Mouse (Mus musculus): ENCODE data around the gene 1700021F07Rik. TPM values are rescaled to one million over a fixed set of nuclear protein-coding genes. Genes with fewer than 3 reads are reported as not detected.

The 1700021F07Rik gene
- polyA plus RNA-seq (2015; fragmentation: Nextera tagmentation; extraction: Ambion mirVana), result not detected in 2 replicates

GRCm38 (mm10) chr2:173522376-173522775, at the start of gene 1700021F07Rik:
Gene 1700021F07Rik (plus strand): TSS chr2:173522586.
- no peak for ATAC-seq (ENCODE audit: low read depth)
- Histone ChIP-seq H3K27ac (replicated peaks) (no peak within 1 kb of the TSS), H3K27me3 (no peaks in the 10 kb centered on the region)

GRCm38 (mm10) chr2:173473233-173473632, 49.2 kb upstream of the 1700021F07Rik start:
- H3K4me2 ChIP-seq, result no peak overlapping the region

More at GRCm38 (mm10) chr2:173522376-173522775, at the start of gene 1700021F07Rik:
- no peak within 1 kb of the TSS for H3K4me3 ChIP-seq
- H3K9me3 ChIP-seq, result no peaks in the 10 kb centered on the region
- H3K36me3 ChIP-seq, result no peaks in the 10 kb centered on the region
- H3K4me1 ChIP-seq (replicated peaks), result 0 out of 2 replicates have a peak, but pooled peaks cover under 1% of the 10 kb centered on the region
- no peak within 1 kb of the TSS for H3K4me2 ChIP-seq
- WGBS, result 92% methylated on average over 18 of the region's 18 CpGs
- H3K9ac ChIP-seq, result no peak within 1 kb of the TSS

GRCm38 (mm10) chr2:173479050-173479449, 43.3 kb upstream of the 1700021F07Rik start:
- 91% methylated on average over 12 of the region's 12 CpGs for WGBS
- Histone ChIP-seq H3K36me3 (no peaks in the 10 kb centered on the region), H3K27ac (replicated peaks) (no peak overlapping the region), H3K9ac (no peak overlapping the region), H3K9me3 (no peaks in the 10 kb centered on the region), H3K4me1 (replicated peaks) (no peaks in the 10 kb centered on the region), H3K4me3 (no peak overlapping the region), H3K4me2 (no peak overlapping the region), H3K27me3 (no peaks in the 10 kb centered on the region)
- ATAC-seq (ENCODE audit: low read depth), result no peak

More at GRCm38 (mm10) chr2:173473233-173473632, 49.2 kb upstream of the 1700021F07Rik start:
- Histone ChIP-seq H3K4me1 (replicated peaks) (no peaks in the 10 kb centered on the region; the same call in 1 of the 2 replicates), H3K9ac (no peak overlapping the region), H3K4me3 (no peak overlapping the region), H3K27ac (replicated peaks) (no peak overlapping the region), H3K9me3 (no peaks in the 10 kb centered on the region), H3K27me3 (no peaks in the 10 kb centered on the region), H3K36me3 (no peaks in the 10 kb centered on the region)
- 42% methylated on average over 11 of the region's 11 CpGs for WGBS
- ATAC-seq (ENCODE audit: low read depth), result no peak; the same call in 1 of the 2 replicates

- Histone ChIP-seq H3K4me3 (no peak overlapping the region), H3K27ac (replicated peaks) (no peak overlapping the region), H3K4me2 (no peak overlapping the region), H3K9ac (no peak overlapping the region), H3K36me3 (no peaks in the 10 kb centered on the region), H3K9me3 (no peaks in the 10 kb centered on the region), H3K27me3 (no peaks in the 10 kb centered on the region), H3K4me1 (replicated peaks) (no peaks in the 10 kb centered on the region)
- no peak for ATAC-seq (ENCODE audit: low read depth)
- WGBS, result 88% methylated on average over 4 of the region's 4 CpGs
These were observed 37.9 kb upstream of the 1700021F07Rik start for GRCm38 (mm10) chr2:173484486-173484885.

- Histone ChIP-seq H3K27me3 (no peaks in the 10 kb centered on the region), H3K9me3 (no peaks in the 10 kb centered on the region), H3K4me2 (no peak overlapping the region), H3K36me3 (no peaks in the 10 kb centered on the region), H3K4me1 (replicated peaks) (no peaks in the 10 kb centered on the region), H3K9ac (no peak overlapping the region), H3K27ac (replicated peaks) (no peak overlapping the region), H3K4me3 (no peak overlapping the region)
- no peak for ATAC-seq (ENCODE audit: low read depth)
- 95% methylated on average over 2 of the region's 2 CpGs for WGBS
These were observed 22.8 kb upstream of the 1700021F07Rik start for GRCm38 (mm10) chr2:173499612-173500011.

GRCm38 (mm10) chr2:173513977-173514376, 8.4 kb upstream of the 1700021F07Rik start:
- Histone ChIP-seq H3K4me1 (replicated peaks) (0 out of 2 replicates have a peak, but pooled peaks cover 7% of the 10 kb centered on the region), H3K9me3 (peaks cover 3% of the 10 kb centered on the region; the same call in 1 of the 2 replicates), H3K9ac (no peak overlapping the region), H3K36me3 (no peaks in the 10 kb centered on the region), H3K27ac (replicated peaks) (no peak overlapping the region), H3K4me2 (no peak overlapping the region), H3K27me3 (no peaks in the 10 kb centered on the region), H3K4me3 (no peak overlapping the region)
- ATAC-seq (ENCODE audit: low read depth), result no peak
- WGBS, result 80% methylated on average over 6 of the region's 6 CpGs

GRCm38 (mm10) chr2:173515186-173515585, 7.2 kb upstream of the 1700021F07Rik start:
- 0 out of 2 replicates have a peak, but pooled peaks cover 7% of the 10 kb centered on the region for H3K4me1 ChIP-seq (replicated peaks)
- H3K27me3 ChIP-seq, result no peaks in the 10 kb centered on the region
- H3K9ac ChIP-seq, result no peak overlapping the region
- no peak overlapping the region for H3K4me2 ChIP-seq
- 60% methylated on average over 6 of the region's 6 CpGs for WGBS
- peaks cover 3% of the 10 kb centered on the region; the same call in 1 of the 2 replicates for H3K9me3 ChIP-seq
- no peak for ATAC-seq (ENCODE audit: low read depth)
- no peaks in the 10 kb centered on the region for H3K36me3 ChIP-seq
- no peak overlapping the region for H3K4me3 ChIP-seq
- no peak overlapping the region for H3K27ac ChIP-seq (replicated peaks)

GRCm38 (mm10) chr2:173516150-173516855, 6.1 kb upstream of the 1700021F07Rik start:
- no peaks in the 10 kb centered on the region for H3K9me3 ChIP-seq
- H3K4me1 ChIP-seq (replicated peaks), result 0 out of 2 replicates have a peak, but pooled peaks cover 7% of the 10 kb centered on the region
- no peaks in the 10 kb centered on the region for H3K36me3 ChIP-seq
- H3K27me3 ChIP-seq, result no peaks in the 10 kb centered on the region
- H3K9ac ChIP-seq, result no peak overlapping the region
- no peak overlapping the region for H3K4me3 ChIP-seq
- no peak overlapping the region for H3K4me2 ChIP-seq
- WGBS, result 82% methylated on average over 25 of the region's 25 CpGs
- no peak for ATAC-seq (ENCODE audit: low read depth)
- H3K27ac ChIP-seq (replicated peaks), result no peak overlapping the region

- WGBS, result 80% methylated on average over 3 of the region's 3 CpGs
- no peak for ATAC-seq (ENCODE audit: low read depth)
- Histone ChIP-seq H3K27ac (replicated peaks) (no peak overlapping the region), H3K27me3 (no peaks in the 10 kb centered on the region; the same call in 1 of the 2 replicates), H3K4me1 (replicated peaks) (peaks cover 10% of the 10 kb centered on the region; the same call in 1 of the 2 replicates), H3K9me3 (no peaks in the 10 kb centered on the region), H3K4me3 (no peak overlapping the region), H3K4me2 (no peak overlapping the region), H3K9ac (no peak overlapping the region), H3K36me3 (no peaks in the 10 kb centered on the region)
These were observed 6.1 kb downstream of the 1700021F07Rik start for GRCm38 (mm10) chr2:173528493-173528892.

- Histone ChIP-seq H3K4me3 (no peak overlapping the region), H3K27ac (replicated peaks) (no peak overlapping the region), H3K4me1 (replicated peaks) (peaks cover 8% of the 10 kb centered on the region; the same call in 1 of the 2 replicates), H3K9ac (no peak overlapping the region), H3K9me3 (no peaks in the 10 kb centered on the region), H3K36me3 (no peaks in the 10 kb centered on the region), H3K4me2 (no peak overlapping the region), H3K27me3 (no peaks in the 10 kb centered on the region; the same call in 1 of the 2 replicates)
- ATAC-seq (ENCODE audit: low read depth), result no peak
- WGBS, result 59% methylated on average over 15 of the region's 15 CpGs
These were observed 10.5 kb downstream of the 1700021F07Rik start for GRCm38 (mm10) chr2:173532711-173533462.

GRCm38 (mm10) chr2:173534581-173534980, 12.2 kb downstream of the 1700021F07Rik start:
- no peak overlapping the region for H3K27ac ChIP-seq (replicated peaks)
- ATAC-seq (ENCODE audit: low read depth), result no peak
- H3K4me2 ChIP-seq, result no peak overlapping the region
- H3K9me3 ChIP-seq, result no peaks in the 10 kb centered on the region
- H3K4me1 ChIP-seq (replicated peaks), result peaks cover 8% of the 10 kb centered on the region; the same call in 1 of the 2 replicates
- H3K9ac ChIP-seq, result no peak overlapping the region
- H3K36me3 ChIP-seq, result no peaks in the 10 kb centered on the region
- WGBS, result 81% methylated on average over 7 of the region's 7 CpGs
- no peaks in the 10 kb centered on the region; the same call in 1 of the 2 replicates for H3K27me3 ChIP-seq
- H3K4me3 ChIP-seq, result no peak overlapping the region

GRCm38 (mm10) chr2:173535390-173535789, 13.0 kb downstream of the 1700021F07Rik start:
- 83% methylated on average over 18 of the region's 18 CpGs for WGBS

More at GRCm38 (mm10) chr2:173535390-173535789, 13.0 kb downstream of the 1700021F07Rik start:
- Histone ChIP-seq H3K4me2 (no peak overlapping the region), H3K4me3 (no peak overlapping the region), H3K36me3 (no peaks in the 10 kb centered on the region), H3K27me3 (no peaks in the 10 kb centered on the region; the same call in 1 of the 2 replicates), H3K27ac (replicated peaks) (no peak overlapping the region), H3K4me1 (replicated peaks) (peaks cover 8% of the 10 kb centered on the region; the same call in 1 of the 2 replicates), H3K9ac (no peak overlapping the region), H3K9me3 (no peaks in the 10 kb centered on the region)
- ATAC-seq (ENCODE audit: low read depth), result no peak

Data from neural tube, embryonic 13.5 days (tissue).